Mouse (Mus musculus): ENCODE data around the gene Dpp8. TPM values are rescaled to one million over a fixed set of nuclear protein-coding genes. Genes with fewer than 3 reads are reported as not detected.
A peak's percentile ranks its signal among the peaks of the same experiment; 100 is the strongest.

Dpp8 gene
- total and polyA plus RNA-seq, 3 experiments, result 51.8 to 62.1 TPM; not detected in 1

DNA sequence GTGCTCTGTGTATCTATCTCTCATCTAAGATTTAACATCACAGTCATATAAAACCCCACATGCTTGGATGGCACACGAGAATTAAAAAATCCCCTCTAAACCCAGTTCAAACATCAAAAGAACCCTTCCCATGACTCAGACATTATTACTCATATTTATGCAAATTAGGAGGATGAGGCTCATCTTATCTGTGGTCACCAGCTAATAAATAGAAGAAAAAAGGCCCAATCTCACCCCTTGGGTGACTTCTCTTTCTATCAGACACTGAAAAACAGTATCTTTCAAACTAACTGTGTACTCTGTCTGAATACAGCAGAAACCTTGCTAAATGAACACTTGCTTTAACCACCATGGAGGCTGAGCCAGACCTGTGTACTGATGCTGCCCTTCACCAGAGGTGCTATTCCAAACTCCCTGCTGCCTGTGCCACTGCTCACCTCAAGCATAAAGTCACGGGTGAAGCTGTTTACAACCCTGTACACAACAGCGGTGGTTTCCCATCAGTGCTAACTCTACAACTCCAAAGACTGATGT is 13.6 kb upstream of the Dpp8 start:
- Histone ChIP-seq H3K9me3 (replicated peaks; ENCODE audit: insufficient read depth, low read length) (no peaks in the 10 kb centered on the region), H3K4me3 (ENCODE audit: control insufficient read depth in 1 of 2, insufficient read depth in 1 of 2, low read depth in 2 of 2, low read length in 2 of 2) (peak overlapping the region in 1 of 2 experiments; percentile 6; a peak in 2 of 4 replicates), H3K79me2 (ENCODE audit: control insufficient read depth, insufficient read depth, low read length, poor library complexity) (peaks cover 53% of the 10 kb centered on the region), H3K27ac (ENCODE audit: control insufficient read depth, low read depth, low read length) (peak overlapping the region; percentile 67), H3K9ac (ENCODE audit: control insufficient read depth, low read depth, low read length, poor library complexity, severe bottlenecking) (no peak overlapping the region; the same call in 1 of the 2 replicates), H3K4me1 (ENCODE audit: control insufficient read depth in 1 of 2, insufficient read depth in 2 of 2, low read length in 2 of 2) (peaks cover 26 to 45% of the 10 kb centered on the region in 2 experiments), H3K36me3 (ENCODE audit: control insufficient read depth in 1 of 2, insufficient read depth in 2 of 2, low read length in 2 of 2) (peaks cover 0 to 52% of the 10 kb centered on the region in 2 experiments; a peak in 2 of 4 replicates), H3K27me3 (ENCODE audit: control insufficient read depth in 1 of 2, insufficient read depth in 2 of 2, low read length in 2 of 2) (no peaks in the 10 kb centered on the region)
- peak; percentile 81 for DNase-seq (ENCODE audit: low read depth, low spot score)
- no peak for TF ChIP-seq POLR2AphosphoS2 (IDR thresholded peaks at IDR 0.05; ENCODE audit: low read length)
- 0 out of 2 replicates have a peak, but pooled peaks have one; percentile 2 for TF ChIP-seq MAX (IDR thresholded peaks at IDR 0.05; ENCODE audit: low read length)
- no peak for TF ChIP-seq RCOR1 (IDR thresholded peaks at IDR 0.05; ENCODE audit: low read depth, low read length)
- TF ChIP-seq GATA1 (IDR thresholded peaks at IDR 0.05; ENCODE audit: low read depth, low read length), result peak; percentile 87
- no peak for TF ChIP-seq POLR2AphosphoS5 (IDR thresholded peaks at IDR 0.05; ENCODE audit: borderline replicate concordance, low read depth, low read length)
- TF ChIP-seq MAFK (IDR thresholded peaks at IDR 0.05; ENCODE audit: borderline replicate concordance, low read depth, low read length), result 0 out of 2 replicates have a peak, but pooled peaks have one; percentile 25
- peak; percentile 31; the same call in 1 of the 2 replicates for TF ChIP-seq MXI1 (IDR thresholded peaks at IDR 0.05; ENCODE audit: low read depth, low read length)
- TF ChIP-seq UBTF (IDR thresholded peaks at IDR 0.05; ENCODE audit: borderline replicate concordance, insufficient read depth, low read depth, low read length), result no peak
- 0 out of 2 replicates have a peak, but pooled peaks have one; percentile 20 for TF ChIP-seq TCF12 (IDR thresholded peaks at IDR 0.05; ENCODE audit: low read depth, low read length)
- TF ChIP-seq CHD1 (IDR thresholded peaks at IDR 0.05; ENCODE audit: low read depth, low read length), result no peak
- no peak for TF ChIP-seq ZKSCAN1 (IDR thresholded peaks at IDR 0.05; ENCODE audit: low read depth, low read length)
- TF ChIP-seq EP300 (IDR thresholded peaks at IDR 0.05; ENCODE audit: low read depth in 1 of 2, low read length in 2 of 2), result peak; percentile 55 to 71; a peak in 3 of 4 replicates
- 0 out of 2 replicates have a peak, but pooled peaks have one; percentile 26 for TF ChIP-seq NELFE (IDR thresholded peaks at IDR 0.05; ENCODE audit: low read depth, low read length)
- peak; percentile 32; the same call in 1 of the 2 replicates for TF ChIP-seq ZNF384 (IDR thresholded peaks at IDR 0.05; ENCODE audit: low read depth, low read length)
- TF ChIP-seq ZC3H11A (IDR thresholded peaks at IDR 0.05; ENCODE audit: low read depth, low read length), result no peak
- peak; percentile 82 for TF ChIP-seq ETS1 (IDR thresholded peaks at IDR 0.05; ENCODE audit: low read depth, low read length)
- TF ChIP-seq ZMIZ1 (IDR thresholded peaks at IDR 0.05; ENCODE audit: low read depth, low read length), result no peak
- TF ChIP-seq JUND (IDR thresholded peaks at IDR 0.05; ENCODE audit: low read depth, low read length), result 0 out of 2 replicates have a peak, but pooled peaks have one; percentile 41
- peak; percentile 68 for TF ChIP-seq TAL1 (IDR thresholded peaks at IDR 0.05; ENCODE audit: low read length)
- peak; percentile 63; the same call in 1 of the 2 replicates for TF ChIP-seq MYC (IDR thresholded peaks at IDR 0.05; ENCODE audit: low read depth, low read length)
- TF ChIP-seq MAZ (IDR thresholded peaks at IDR 0.05; ENCODE audit: low read depth, low read length), result no peak
- TF ChIP-seq POLR2A (IDR thresholded peaks at IDR 0.05; ENCODE audit: control insufficient read depth in 1 of 2, insufficient read depth in 1 of 2, low read depth in 1 of 2, low read length in 2 of 2, poor library complexity in 1 of 2), result peak in 1 of 2 experiments; percentile 48; a peak in 2 of 4 replicates
- peak; percentile 85 for TF ChIP-seq TBP (IDR thresholded peaks at IDR 0.05; ENCODE audit: low read depth, low read length)
- peak; percentile 69 for TF ChIP-seq SIN3A (IDR thresholded peaks at IDR 0.05; ENCODE audit: low read length)
- TF ChIP-seq SMC3 (IDR thresholded peaks at IDR 0.05; ENCODE audit: low read depth, low read length), result no peak
- TF ChIP-seq E2F4 (IDR thresholded peaks at IDR 0.05; ENCODE audit: borderline replicate concordance, low read depth, low read length), result no peak
- TF ChIP-seq BHLHE40 (IDR thresholded peaks at IDR 0.05; ENCODE audit: borderline replicate concordance, low read depth, low read length), result no peak

All from MEL (cell line).